Mouse (Mus musculus): ENCODE data around the gene Sh3bp2.
A peak's percentile ranks its signal among the peaks of the same experiment; 100 is the strongest.

Gene Sh3bp2

DNA sequence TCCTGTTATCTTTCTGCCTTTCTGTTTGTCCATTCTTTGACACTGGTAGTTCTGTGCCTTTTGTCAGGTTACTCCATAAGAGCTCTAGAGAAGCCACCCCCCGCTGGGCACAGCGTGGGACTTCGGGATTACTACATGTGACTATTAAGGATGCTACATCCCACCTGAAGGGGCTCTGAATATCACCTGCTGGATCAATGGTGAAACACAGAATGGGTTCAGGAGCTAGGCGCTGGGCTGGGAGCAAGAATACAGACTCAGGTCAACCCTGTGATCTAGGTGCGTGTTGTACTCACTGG is 788 bp downstream of the Sh3bp2 start:
- DNase-seq (ENCODE audit: low spot score) = no peak

- no peak for DNase-seq (ENCODE audit: low spot score)
Observed at GRCm38 (mm10) chr5:34527352-34527751, 1.7 kb downstream of the Sh3bp2 start.

GRCm38 (mm10) chr5:34528724-34529123 is 3.1 kb downstream of the Sh3bp2 start:
- no peak for DNase-seq (ENCODE audit: low spot score)

- DNase-seq (ENCODE audit: low spot score) = no peak
Observed at GRCm38 (mm10) chr5:34530116-34530515, 4.5 kb downstream of the Sh3bp2 start.

- DNase-seq (ENCODE audit: low spot score) = no peak
Observed at GRCm38 (mm10) chr5:34530687-34531086, 5.0 kb downstream of the Sh3bp2 start.

- no peak for DNase-seq (ENCODE audit: low spot score)
Observed at GRCm38 (mm10) chr5:34533066-34533465, 7.4 kb downstream of the Sh3bp2 start.

- no peak for DNase-seq (ENCODE audit: low spot score)
Observed at GRCm38 (mm10) chr5:34533820-34534219, 8.2 kb downstream of the Sh3bp2 start.

DNA sequence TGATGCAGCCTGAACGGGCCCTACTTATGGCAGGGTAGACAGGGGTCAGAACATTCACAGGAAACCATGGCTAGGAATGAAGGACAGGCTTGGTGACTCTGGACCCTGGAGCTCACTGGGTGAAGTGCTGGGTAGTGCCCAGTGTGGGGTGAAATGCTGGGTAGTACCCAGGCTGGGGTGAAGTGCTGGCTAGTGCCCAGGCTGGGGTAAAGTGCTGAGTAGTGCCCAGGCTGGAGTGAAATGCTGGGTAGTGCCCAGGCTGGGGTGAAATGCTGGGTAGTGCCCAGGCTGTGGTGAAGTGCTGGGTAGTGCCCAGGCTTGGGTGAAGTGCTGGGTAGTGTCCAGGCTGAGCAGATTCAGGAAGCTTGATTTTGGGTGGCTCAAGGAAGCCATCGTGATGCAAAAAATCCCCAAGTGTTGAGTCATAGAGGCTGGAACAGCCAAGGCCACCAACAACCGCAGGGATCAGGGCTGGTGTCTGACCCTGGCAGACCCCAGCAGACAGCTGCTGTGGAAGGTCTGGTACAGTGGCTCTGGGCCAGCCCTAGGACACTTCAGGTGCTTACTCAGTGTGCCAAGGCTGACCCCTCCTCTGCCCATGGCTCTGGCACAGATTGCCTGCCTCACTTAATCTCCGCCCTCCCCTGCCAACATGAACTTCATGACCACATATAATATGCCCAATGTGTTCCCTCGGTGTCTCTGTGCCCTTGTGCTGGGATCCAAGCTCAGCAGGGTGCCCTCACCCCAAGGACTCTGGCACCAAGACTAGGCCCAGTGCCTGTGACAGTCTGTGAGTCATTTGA is 9.3 kb downstream of the Sh3bp2 start:
- no peak for DNase-seq (ENCODE audit: low spot score)

DNA sequence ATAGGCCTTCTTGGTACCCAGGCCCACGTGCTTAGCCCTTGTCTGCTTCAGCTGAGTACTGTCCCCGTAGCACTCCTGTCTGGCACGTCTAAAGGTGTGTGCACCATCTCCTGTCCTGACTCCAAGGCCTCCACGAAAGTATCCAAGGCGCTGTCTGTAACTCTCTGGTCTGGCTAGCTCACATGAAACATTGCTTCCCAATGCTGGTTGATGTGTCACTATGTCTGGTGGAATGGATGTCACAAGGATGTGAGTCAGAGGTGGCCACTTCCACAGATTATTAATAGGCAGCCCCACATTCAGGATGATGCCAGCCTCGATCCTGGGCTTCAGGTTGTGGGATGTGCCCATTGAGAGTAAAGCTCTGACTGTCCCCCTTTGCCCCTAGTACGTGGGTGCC is 10.2 kb downstream of the Sh3bp2 start:
- DNase-seq (ENCODE audit: low spot score) = no peak

DNA sequence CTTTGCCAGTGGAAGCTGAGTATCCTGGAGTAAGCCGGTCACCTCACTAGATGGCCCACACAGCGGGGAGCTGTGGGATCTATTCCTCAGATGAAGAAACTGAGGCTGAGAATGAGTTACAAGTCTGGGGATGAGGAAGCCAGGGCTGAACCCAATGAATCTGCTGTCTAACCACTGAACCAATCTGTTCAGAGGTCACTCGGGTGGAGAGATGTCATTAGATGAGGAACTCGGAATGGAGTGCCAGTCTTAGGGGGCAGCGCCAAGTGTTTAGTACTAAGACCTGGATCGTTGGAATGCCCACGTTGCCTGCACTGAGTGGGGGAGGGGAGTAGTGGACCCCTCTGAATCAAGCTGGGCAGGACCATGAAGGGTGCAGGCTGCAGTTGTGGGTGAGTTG is 12.4 kb downstream of the Sh3bp2 start:
- DNase-seq (ENCODE audit: low spot score) = no peak

- DNase-seq (ENCODE audit: low spot score) = no peak
Observed at GRCm38 (mm10) chr5:34538527-34538926, 12.9 kb downstream of the Sh3bp2 start.

DNA sequence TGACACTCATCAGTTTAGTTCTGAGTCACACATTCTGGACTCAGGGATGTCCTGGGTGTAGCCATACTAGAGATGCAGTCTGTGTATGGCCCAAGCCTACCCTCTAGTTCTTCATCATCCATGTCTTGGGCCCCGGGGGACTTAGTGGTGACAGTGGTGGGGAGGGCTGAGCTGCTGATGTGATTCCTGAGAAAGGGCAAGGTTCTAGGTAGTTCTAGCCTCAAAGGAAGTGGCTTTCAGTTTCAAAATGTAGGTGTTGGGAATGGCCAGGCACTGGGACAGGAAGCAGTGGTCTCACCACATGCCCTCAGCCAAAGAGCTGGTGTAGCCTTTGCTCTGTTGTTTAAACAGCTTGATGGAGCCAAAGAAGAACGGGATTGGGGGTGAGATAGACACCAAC is 13.5 kb downstream of the Sh3bp2 start:
- DNase-seq (ENCODE audit: low spot score) = no peak

DNA sequence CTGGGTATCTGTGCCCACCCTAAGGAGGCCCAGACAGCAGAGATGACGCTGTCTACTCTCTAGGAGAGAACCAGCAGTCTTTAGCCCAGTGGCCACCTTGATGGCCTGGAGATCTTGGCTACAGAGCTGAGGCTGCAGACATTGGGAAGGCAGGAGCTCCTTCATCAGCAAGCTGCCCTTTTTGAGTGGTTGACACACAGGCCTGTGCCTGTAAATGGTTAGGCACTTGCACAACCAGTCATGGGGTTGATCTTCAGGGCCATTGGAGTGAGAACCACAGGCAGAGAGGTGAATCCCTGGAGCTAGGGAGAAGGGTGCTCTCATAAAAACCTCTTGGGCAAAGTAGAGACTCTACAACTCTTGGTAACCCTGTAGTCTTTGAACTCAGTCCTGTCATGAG is 16.5 kb downstream of the Sh3bp2 start:
- DNase-seq (ENCODE audit: low spot score) = no peak

DNA sequence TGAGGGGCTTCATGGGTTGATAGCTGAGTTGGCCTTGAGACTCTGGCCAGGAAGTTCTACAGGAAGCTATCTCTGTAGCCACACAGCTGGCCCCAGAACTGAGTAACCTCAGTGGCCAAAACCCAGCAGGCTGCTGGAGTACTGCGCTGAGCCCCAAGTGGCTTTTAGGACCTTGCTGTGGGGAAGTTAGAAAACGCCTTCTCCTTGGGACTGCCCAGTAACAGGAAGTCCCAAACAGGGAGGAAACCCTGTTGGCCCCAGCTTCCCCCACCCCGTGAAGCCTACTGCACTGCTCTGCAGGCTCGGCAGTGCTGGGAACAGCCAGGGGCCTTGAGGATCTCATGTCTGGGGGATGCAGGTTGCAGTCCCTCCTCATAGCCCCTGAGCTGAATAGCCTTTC is 17.5 kb downstream of the Sh3bp2 start:
- no peak for DNase-seq (ENCODE audit: low spot score)

GRCm38 (mm10) chr5:34547410-34547809 is 21.8 kb downstream of the Sh3bp2 start:
- DNase-seq (ENCODE audit: low spot score) = no peak

DNA sequence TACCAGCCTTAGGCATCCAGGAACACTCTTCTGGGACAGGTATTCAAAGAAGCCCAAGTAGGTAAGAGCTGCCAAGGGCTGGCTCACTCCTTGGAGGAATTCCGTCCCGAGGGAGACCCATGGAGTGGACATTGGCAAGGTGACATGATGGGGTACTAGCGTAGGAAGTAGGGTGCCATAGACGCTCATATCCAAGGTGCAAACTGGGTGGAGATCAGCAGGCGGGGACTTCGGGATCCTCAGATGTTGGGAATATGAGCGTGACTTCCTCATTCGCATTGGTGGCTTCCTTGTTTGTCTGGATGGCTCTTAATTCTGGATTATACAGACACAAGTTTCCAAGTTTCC is 23.5 kb downstream of the Sh3bp2 start:
- no peak for DNase-seq (ENCODE audit: low spot score)

DNA sequence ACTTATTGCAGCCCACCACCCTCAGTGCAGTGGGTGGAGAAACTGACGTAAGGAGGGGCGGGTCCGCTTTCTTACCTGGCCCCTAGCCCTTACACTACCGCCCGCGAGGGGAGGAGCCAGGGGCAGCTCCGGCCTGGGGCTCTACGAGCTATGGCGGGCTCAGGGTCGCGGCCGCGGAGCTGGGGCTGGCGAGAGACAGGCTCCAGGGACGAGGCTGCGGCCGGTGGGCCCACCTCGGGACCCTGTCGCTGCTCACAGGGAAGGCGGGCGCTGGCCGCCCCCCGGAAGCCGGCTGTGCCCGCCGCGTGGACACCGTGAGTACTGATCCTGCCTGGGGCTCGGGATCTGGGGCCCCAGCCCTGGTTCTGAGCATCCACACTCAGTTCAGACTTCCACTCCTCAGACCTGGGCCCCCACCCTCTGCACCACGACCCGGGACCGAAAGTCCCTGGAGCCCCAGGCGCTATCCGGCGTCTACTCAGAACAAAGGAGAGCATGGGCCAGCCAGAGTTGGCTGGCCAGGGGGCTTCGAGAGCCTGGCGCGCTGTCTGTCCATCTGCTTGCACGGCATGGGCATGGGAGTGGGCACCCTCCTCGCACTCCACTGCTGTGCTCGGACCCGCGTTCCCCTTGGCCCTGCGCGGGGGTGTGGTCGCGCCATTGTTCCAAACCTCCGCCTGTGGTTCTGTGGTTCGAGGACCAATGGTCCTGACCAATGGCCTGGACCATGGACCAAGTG is 24.0 kb downstream of the Sh3bp2 start:
- DNase-seq (ENCODE audit: low spot score) = peak; percentile 66

DNA sequence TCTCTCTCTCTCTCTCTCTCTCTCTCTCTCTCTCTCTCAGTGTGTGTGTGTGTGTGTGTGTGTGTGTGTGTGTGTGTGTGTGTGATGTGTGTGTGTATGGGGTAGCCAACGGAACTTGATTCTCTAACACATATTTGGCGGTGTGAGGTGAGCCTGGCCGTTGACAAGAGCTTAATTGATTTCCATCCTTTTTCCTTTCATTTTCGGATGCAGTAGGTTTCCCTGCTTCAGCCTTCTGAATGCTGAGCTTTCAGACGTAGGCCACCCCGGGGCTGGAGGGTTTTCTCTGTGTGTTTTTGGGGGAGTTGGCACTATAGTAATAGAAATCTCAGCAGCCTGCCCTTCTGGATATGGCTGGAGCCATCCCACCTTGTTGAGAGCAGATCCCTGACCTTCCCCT is 24.6 kb downstream of the Sh3bp2 start:
- no peak for DNase-seq (ENCODE audit: low spot score)

- no peak for DNase-seq (ENCODE audit: low spot score)
Observed at GRCm38 (mm10) chr5:34551821-34552220, 26.2 kb downstream of the Sh3bp2 start.

DNA sequence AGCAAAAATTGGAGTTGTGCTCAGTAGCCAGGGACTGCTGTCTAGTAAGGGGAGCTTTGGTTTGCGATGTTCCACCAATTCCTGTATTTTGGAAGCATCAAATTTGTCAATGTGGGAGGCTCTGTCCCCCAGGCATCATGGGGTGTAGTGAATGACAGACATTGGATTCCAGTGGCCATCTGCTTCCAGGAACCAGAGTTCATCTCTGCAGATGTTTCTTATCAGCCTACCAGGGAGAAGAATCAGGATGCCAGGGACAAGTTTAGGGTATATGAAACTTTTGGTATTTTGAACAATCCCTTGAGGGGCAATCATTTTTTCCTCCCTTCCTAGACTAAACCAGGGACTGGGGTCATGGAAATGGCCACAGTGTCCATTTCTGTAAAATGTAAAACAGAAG is 38.2 kb downstream of the Sh3bp2 start:
- DNase-seq (ENCODE audit: low spot score) = no peak

- DNase-seq (ENCODE audit: low spot score) = no peak
Observed at GRCm38 (mm10) chr5:34564291-34564690, 38.7 kb downstream of the Sh3bp2 start.

DNA sequence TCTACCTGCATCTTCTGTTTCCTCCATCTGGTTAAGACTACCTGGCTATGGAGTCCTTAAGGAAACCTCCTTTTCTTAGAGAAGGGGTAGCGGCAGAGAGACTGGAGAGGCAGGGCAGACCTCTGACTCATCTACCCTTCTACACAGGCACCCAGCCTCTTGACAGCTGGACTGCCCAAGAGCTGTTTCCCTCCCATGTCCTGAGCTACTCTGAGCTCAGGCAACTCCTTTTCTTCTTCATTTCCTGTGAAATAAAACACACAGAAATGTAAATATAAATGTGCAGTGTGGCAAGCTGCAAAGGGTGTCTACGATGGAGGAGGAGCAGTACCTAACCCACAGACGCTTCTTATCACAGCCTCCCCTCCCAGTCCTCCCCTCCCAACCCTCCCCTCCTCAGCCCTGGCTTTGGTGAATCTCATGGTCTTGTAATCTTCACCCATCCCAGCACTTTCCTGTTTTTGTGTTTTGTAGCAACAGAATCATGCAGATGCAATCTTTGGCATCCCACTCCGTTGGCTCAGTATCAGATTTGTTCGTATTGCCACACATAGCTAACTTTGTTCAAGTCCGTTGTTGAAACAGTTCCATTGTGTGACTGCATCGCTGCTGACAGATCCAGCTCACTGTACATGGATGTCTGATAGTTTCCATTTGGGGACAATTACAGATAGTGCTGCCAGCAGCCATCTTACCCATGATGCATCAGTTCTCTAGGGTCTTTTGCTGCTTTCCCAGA is 40.1 kb downstream of the Sh3bp2 start:
- DNase-seq (ENCODE audit: low spot score) = no peak

DNA sequence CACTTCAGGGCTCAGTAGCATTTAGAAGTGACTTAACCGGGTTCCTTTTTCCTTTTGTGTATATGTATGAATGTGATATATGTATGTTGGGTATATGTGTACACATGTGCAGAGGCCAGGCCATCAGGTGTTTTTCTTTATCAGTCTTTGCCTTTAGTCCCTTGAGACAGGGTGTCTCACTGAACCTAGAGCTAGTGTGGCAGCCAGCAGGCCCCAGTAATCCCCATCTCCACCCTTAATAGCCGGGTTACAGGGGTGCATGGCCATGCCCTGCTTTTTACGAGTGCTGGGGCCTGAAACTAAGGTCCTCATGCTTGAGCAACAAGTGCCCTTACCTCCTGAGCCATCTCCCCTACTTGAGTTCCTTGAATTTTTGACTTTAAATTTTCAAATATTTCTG is 45.9 kb downstream of the Sh3bp2 start:
- DNase-seq (ENCODE audit: low spot score) = no peak

All from yolk sac, embryonic 10.5 days (tissue).